Mouse (Mus musculus) lung, postnatal 0 days (tissue): ENCODE results near the gene Zbtb8os. TPM values are rescaled to one million over a fixed set of nuclear protein-coding genes. Genes with fewer than 3 reads are reported as not detected.

Experiments
- ATAC-seq: fragments of 200-750 bp; cut with Nextera tagmentation; 2 replicates; pipeline ENCODE4 v1.8.0; 2017; ENCODE audit warnings: moderate library complexity
- DNase-seq: peaks from one replicate; pipeline ENCODE4 v3.0.0-alpha.2; 2016; ENCODE audit warnings: low spot score
- H3K27ac ChIP-seq: fragments of 300-500 bp; sonication (generic); 2 replicates; pipeline ENCODE4 v1.5.1; 2014; ENCODE audit warnings: antibody characterized with exemption, mild to moderate bottlenecking, low read length, mixed read lengths
- H3K27me3 ChIP-seq: fragments of 300-500 bp; sonication (generic); replicated peaks from 2 replicates; pipeline ENCODE4 v1.6.1; 2014; ENCODE audit warnings: low read length, mixed read lengths; ENCODE audit not compliant: insufficient read depth
- H3K36me3 ChIP-seq: fragments of 300-500 bp; sonication (generic); 2 replicates; pipeline ENCODE4 v1.6.1; 2014; ENCODE audit warnings: low read length, mixed read lengths; ENCODE audit not compliant: insufficient read depth
- H3K4me1 ChIP-seq: fragments of 300-500 bp; sonication (generic); 2 replicates; pipeline ENCODE4 v1.6.1; 2014; ENCODE audit warnings: antibody characterized with exemption, low read depth, low read length, mixed read lengths; ENCODE audit not compliant: insufficient read depth
- H3K4me2 ChIP-seq: fragments of 300-500 bp; sonication (generic); replicated peaks from 2 replicates; pipeline ENCODE4 v1.6.1; 2014; ENCODE audit warnings: low read depth, mild to moderate bottlenecking, low read length, moderate library complexity, mixed read lengths
- H3K4me3 ChIP-seq: fragments of 300-500 bp; sonication (generic); 2 replicates; pipeline ENCODE4 v1.5.1; 2014; ENCODE audit warnings: low read depth, low read length
- H3K9ac ChIP-seq: fragments of 300-500 bp; sonication (generic); replicated peaks from 2 replicates; pipeline ENCODE4 v1.6.1; 2014; ENCODE audit warnings: low read depth, mild to moderate bottlenecking
- H3K9me3 ChIP-seq: fragments of 300-500 bp; sonication (generic); 2 replicates; pipeline ENCODE4 v1.6.1; 2016; ENCODE audit warnings: low read length, mixed read lengths
- CTCF ChIP-seq: IDR thresholded peaks from 2 replicates; pipeline ENCODE4 v1.5.1; 2016; ENCODE audit warnings: antibody characterized with exemption, mild to moderate bottlenecking
- EP300 ChIP-seq: IDR thresholded peaks from 2 replicates; pipeline ENCODE4 v1.6.1; 2016; ENCODE audit warnings: antibody characterized with exemption, mild to moderate bottlenecking, control low read depth
- WGBS: fragments of 180-500 bp; shearing (Covaris S2); extraction: QIAGEN DNeasy Blood & Tissue Kit; methylation state at CpG from one replicate; pipeline ENCODE4 v1.1.7; 2014; 5-methylcytosine and 5-hydroxymethylcytosine counted together
- polyA plus RNA-seq: library from polyadenylated mRNA; unstranded; fragments of >200 nt; fragmentation: Nextera tagmentation; extraction: Ambion mirVana; gene quantifications from 2 replicates; pipeline ENCODE4 v1.2.1, GENCODE M21; 2015

Gene Zbtb8os
- polyA plus RNA-seq, 1 experiment from 2014 or later: 36.5 TPM

DNA sequence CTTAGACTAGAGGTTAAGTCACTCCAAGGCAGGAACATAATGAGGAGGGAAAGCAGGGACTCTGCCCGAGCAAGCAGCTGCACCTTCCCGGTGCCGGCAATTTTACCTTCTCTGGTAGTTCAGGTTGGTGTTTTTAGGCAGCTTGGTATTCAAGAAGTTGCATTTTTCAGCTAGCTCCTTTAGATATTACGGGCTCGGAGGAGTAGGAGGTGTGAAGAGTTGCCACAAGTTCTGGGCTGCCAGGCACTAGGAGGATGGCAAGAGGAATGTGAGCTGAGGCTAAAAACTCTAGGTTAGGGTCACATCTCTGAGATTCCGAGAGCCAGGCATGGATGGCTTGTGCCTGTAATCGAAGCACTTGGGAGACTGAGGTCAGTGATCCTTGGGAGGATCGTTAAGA, 45.8 kb upstream of the Zbtb8os start:
- Histone ChIP-seq H3K27ac (no peak overlapping the region), H3K4me1 (peaks cover 12% of the 10 kb centered on the region; the same call in 1 of the 2 replicates), H3K4me2 (no peak overlapping the region), H3K4me3 (no peak overlapping the region), H3K27me3 (0 out of 2 replicates have a peak, but pooled peaks cover 3% of the 10 kb centered on the region), H3K9ac (no peak overlapping the region), H3K9me3 (no peaks in the 10 kb centered on the region), H3K36me3 (no peaks in the 10 kb centered on the region)
- DNase-seq: no peak
- WGBS: 84% methylated on average over 8 of the region's 8 CpGs
- ATAC-seq: no peak
- TF ChIP-seq EP300: no peak
- no peak for TF ChIP-seq CTCF

DNA sequence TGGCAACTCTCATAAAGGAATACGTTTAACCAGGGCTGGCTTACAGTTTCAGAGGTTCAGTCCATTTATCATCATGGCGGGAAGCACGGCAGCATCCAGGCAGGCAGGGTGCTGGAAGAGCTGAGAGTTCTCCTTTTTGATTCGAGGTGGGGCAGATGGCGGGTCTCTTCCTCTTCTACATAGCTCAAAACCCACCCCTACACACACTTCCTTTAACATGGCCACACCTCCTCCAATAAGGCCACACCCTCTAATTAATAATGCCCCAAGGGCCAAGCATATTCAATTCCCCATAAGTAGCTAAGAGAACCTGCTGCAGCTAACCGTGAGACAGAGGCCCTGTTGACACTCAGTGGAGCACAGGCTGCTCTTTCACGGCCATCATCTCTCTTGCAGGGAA, 42.7 kb upstream of the Zbtb8os start:
- Histone ChIP-seq H3K4me2 (no peak overlapping the region), H3K9me3 (no peaks in the 10 kb centered on the region), H3K27ac (no peak overlapping the region), H3K4me3 (no peak overlapping the region), H3K9ac (no peak overlapping the region), H3K4me1 (no peaks in the 10 kb centered on the region), H3K36me3 (no peaks in the 10 kb centered on the region), H3K27me3 (0 out of 2 replicates have a peak, but pooled peaks cover 3% of the 10 kb centered on the region)
- TF ChIP-seq EP300: no peak
- TF ChIP-seq CTCF: no peak
- DNase-seq (no peak), ATAC-seq (no peak)
- 55% methylated on average over 7 of the region's 7 CpGs for WGBS

DNA sequence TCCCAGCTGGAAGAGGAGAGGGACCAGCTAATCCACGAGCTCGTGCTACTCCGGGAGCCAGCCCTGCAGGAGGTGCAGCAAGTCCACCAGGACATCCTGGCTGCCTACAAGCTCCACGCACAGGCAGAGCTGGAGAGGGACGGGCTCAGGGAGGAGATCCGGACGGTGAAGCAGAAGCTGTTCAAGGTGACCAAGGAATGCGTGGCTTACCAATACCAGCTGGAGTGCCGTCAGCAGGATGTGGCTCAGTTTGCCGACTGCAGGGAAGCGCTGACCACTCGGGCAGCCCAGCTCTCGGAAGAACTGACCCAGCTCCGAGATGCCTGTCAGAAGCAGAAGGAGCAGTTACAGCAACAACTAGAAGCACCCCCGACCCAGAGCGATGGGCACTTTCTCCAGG, 41.8 kb upstream of the Zbtb8os start:
- H3K27ac ChIP-seq: no peak overlapping the region

DNA sequence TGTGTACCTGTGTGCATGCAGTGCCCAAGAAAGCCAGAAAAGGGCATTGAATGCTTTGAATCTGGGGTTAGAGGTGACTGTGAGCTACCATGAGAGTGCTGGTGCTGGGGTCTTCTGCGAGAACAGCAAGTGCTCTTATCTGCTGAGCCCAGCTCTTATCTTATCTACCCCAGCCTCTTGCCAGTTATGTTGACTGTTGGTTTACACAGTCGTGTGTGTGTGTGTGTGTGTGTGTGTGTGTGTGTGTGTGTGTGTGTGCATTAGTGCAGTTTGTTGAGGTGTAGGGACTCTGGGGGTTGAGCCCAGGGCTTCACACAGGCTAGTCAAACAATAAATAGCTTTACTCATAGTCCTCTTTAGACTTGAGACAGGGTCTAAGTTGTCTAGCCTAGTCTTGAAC, 40.3 kb upstream of the Zbtb8os start:
- DNase-seq (no peak), ATAC-seq (no peak)
- Histone ChIP-seq H3K4me2 (no peak overlapping the region), H3K4me3 (no peak overlapping the region), H3K4me1 (no peaks in the 10 kb centered on the region), H3K9me3 (no peaks in the 10 kb centered on the region), H3K9ac (no peak overlapping the region), H3K27ac (no peak overlapping the region), H3K27me3 (0 out of 2 replicates have a peak, but pooled peaks cover 3% of the 10 kb centered on the region), H3K36me3 (no peaks in the 10 kb centered on the region)
- 16% methylated on average over 2 of the region's 2 CpGs for WGBS
- TF ChIP-seq CTCF (no peak), EP300 (no peak)

More for the DNA sequence above, 41.8 kb upstream of the Zbtb8os start:
- 0 out of 2 replicates have a peak, but pooled peaks cover 3% of the 10 kb centered on the region for H3K27me3 ChIP-seq
- H3K9me3 ChIP-seq: no peaks in the 10 kb centered on the region
- TF ChIP-seq EP300 (no peak), CTCF (no peak)
- no peak overlapping the region for H3K4me2 ChIP-seq
- ATAC-seq (no peak), DNase-seq (no peak)
- no peaks in the 10 kb centered on the region for H3K4me1 ChIP-seq
- no peak overlapping the region for H3K9ac ChIP-seq
- WGBS: 25% methylated on average over 16 of the region's 16 CpGs
- H3K36me3 ChIP-seq: no peaks in the 10 kb centered on the region
- no peak overlapping the region for H3K4me3 ChIP-seq

DNA sequence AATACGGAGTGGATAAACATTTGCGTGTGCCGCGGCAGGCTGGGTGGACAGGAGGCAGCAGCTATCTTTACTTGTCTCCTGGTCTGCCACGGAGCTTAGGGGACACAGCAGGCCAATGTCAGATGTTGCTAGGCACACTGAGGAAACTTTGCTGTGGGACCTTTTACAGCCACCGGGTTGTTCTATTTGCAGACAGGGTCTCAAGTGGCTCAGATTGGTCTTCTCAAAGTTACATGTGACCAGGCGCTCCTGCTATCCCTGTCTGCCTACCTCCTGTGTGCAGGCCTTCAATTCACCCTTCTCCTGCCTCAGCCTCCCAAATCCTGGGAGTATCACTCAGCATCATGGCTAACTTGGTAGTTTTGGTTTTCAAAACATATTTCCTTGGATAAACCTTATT, 39.4 kb upstream of the Zbtb8os start:
- H3K9me3 ChIP-seq: no peaks in the 10 kb centered on the region
- H3K4me2 ChIP-seq: no peak overlapping the region
- no peak overlapping the region for H3K27ac ChIP-seq
- 0 out of 2 replicates have a peak, but pooled peaks cover 3% of the 10 kb centered on the region for H3K27me3 ChIP-seq
- H3K9ac ChIP-seq: no peak overlapping the region
- DNase-seq (no peak), ATAC-seq (no peak)
- WGBS: 62% methylated on average over 7 of the region's 7 CpGs
- H3K36me3 ChIP-seq: no peaks in the 10 kb centered on the region
- TF ChIP-seq CTCF: no peak
- no peak for TF ChIP-seq EP300
- no peak overlapping the region for H3K4me3 ChIP-seq
- no peaks in the 10 kb centered on the region for H3K4me1 ChIP-seq

DNA sequence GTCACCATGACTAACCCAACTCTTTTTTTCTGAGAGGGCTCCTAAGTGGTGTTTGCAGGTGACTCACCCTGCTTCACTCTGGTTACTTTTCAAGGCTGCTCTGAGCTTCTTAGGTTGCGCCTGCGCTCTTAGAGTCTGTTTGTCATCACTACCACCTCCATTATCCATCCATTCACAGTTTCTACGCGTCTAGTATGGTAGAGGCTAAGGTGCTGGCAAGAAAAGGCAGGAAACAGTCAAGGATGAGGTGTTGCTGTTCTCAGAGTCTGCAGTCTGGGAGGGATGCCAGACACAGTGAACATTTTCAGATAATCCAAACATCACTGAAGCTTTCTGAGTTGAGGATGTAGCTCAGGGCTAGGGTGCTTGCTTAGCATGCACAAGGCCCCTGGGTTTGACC, 37.8 kb upstream of the Zbtb8os start:
- peak; percentile 60 for ATAC-seq
- Histone ChIP-seq H3K27ac (no peak overlapping the region), H3K9me3 (no peaks in the 10 kb centered on the region), H3K36me3 (no peaks in the 10 kb centered on the region), H3K4me3 (no peak overlapping the region), H3K9ac (no peak overlapping the region), H3K4me2 (no peak overlapping the region), H3K27me3 (0 out of 2 replicates have a peak, but pooled peaks cover 3% of the 10 kb centered on the region), H3K4me1 (no peaks in the 10 kb centered on the region)
- DNase-seq: peak; percentile 57
- no peak for TF ChIP-seq EP300
- TF ChIP-seq CTCF: no peak
- 42% methylated on average over 4 of the region's 4 CpGs for WGBS

DNA sequence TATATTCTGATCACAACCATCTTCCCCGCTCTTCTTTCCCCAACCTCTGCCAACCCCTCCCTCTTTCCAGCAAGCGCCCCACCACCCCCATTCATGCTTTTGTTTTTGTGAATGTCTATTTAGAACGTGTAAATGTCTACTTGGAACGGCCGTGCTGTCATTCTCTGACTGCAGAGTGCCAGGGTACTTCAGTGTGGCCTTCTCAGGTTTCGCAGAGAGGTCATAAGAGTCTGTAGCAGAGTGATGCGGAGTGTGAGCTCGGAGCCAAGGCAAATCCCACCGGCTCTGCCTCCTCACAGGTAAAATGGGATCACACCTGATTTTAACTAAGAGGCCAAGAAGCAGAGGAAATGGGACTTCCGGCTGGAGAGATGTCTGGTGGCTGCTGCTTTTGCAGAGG, 36.4 kb upstream of the Zbtb8os start:
- 26% methylated on average over 10 of the region's 10 CpGs for WGBS
- no peaks in the 10 kb centered on the region for H3K9me3 ChIP-seq

More for the DNA sequence above, 36.4 kb upstream of the Zbtb8os start:
- Histone ChIP-seq H3K36me3 (no peaks in the 10 kb centered on the region), H3K4me1 (no peaks in the 10 kb centered on the region), H3K4me2 (no peak overlapping the region), H3K27ac (no peak overlapping the region), H3K27me3 (0 out of 2 replicates have a peak, but pooled peaks cover 1% of the 10 kb centered on the region), H3K9ac (no peak overlapping the region), H3K4me3 (no peak overlapping the region)
- ATAC-seq (no peak), DNase-seq (no peak)
- TF ChIP-seq CTCF: no peak
- TF ChIP-seq EP300: no peak
